Mouse (Mus musculus): ENCODE results near the gene Crebl2. TPM values are rescaled to one million over a fixed set of nuclear protein-coding genes. Genes with fewer than 3 reads are reported as not detected.

The Crebl2 gene
- total and polyA plus RNA-seq, 2 experiments from 2014 or later: 2.0 to 14.5 TPM

GRCm38 (mm10) chr6:134847550-134847949 is 17.6 kb downstream of the Crebl2 start:
- no peaks in the 10 kb centered on the region for H3K27me3 ChIP-seq (ENCODE audit: control insufficient read depth, insufficient read depth, low read length)
- 94% methylated on average over 4 of the region's 4 CpGs for WGBS
- no peak overlapping the region for H3K9ac ChIP-seq (replicated peaks; ENCODE audit: low read depth, low read length)
- no peak overlapping the region for H3K27ac ChIP-seq (ENCODE audit: low read depth)
- no peaks in the 10 kb centered on the region for H3K4me1 ChIP-seq (ENCODE audit: control insufficient read depth, insufficient read depth)
- TF ChIP-seq EP300 (IDR thresholded peaks at IDR 0.05; ENCODE audit: low read depth) (no peak), CTCF (IDR thresholded peaks at IDR 0.05; ENCODE audit: low read depth) (no peak)
- ATAC-seq (ENCODE audit: insufficient read depth, low read depth) (no peak), DNase-seq (ENCODE audit: low spot score) (no peak)
- no peak overlapping the region for H3K4me3 ChIP-seq (ENCODE audit: low read depth, low read length)
- no peak overlapping the region for H3K4me2 ChIP-seq (ENCODE audit: low read depth, low read length)
- H3K9me3 ChIP-seq (replicated peaks; ENCODE audit: control insufficient read depth, low read length): no peaks in the 10 kb centered on the region
- peaks cover 23% of the 10 kb centered on the region for H3K36me3 ChIP-seq (replicated peaks; ENCODE audit: control insufficient read depth, insufficient read depth, low read length)

GRCm38 (mm10) chr6:134848197-134848890 is 18.4 kb downstream of the Crebl2 start:
- Histone ChIP-seq H3K4me2 (ENCODE audit: low read depth, low read length) (no peak overlapping the region), H3K27me3 (ENCODE audit: control insufficient read depth, insufficient read depth, low read length) (no peaks in the 10 kb centered on the region), H3K9ac (replicated peaks; ENCODE audit: low read depth, low read length) (no peak overlapping the region), H3K27ac (ENCODE audit: low read depth) (no peak overlapping the region), H3K36me3 (replicated peaks; ENCODE audit: control insufficient read depth, insufficient read depth, low read length) (peaks cover 31% of the 10 kb centered on the region), H3K9me3 (replicated peaks; ENCODE audit: control insufficient read depth, low read length) (no peaks in the 10 kb centered on the region), H3K4me1 (ENCODE audit: control insufficient read depth, insufficient read depth) (no peaks in the 10 kb centered on the region), H3K4me3 (ENCODE audit: low read depth, low read length) (no peak overlapping the region)
- 88% methylated on average over 5 of the region's 5 CpGs for WGBS
- TF ChIP-seq EP300 (IDR thresholded peaks at IDR 0.05; ENCODE audit: low read depth) (no peak), CTCF (IDR thresholded peaks at IDR 0.05; ENCODE audit: low read depth) (peak; percentile 32; the same call in 1 of the 2 replicates)
- DNase-seq (ENCODE audit: low spot score) (no peak), ATAC-seq (ENCODE audit: insufficient read depth, low read depth) (no peak)

- no peak overlapping the region for H3K27ac ChIP-seq (ENCODE audit: low read depth)
- peaks cover 34% of the 10 kb centered on the region for H3K36me3 ChIP-seq (replicated peaks; ENCODE audit: control insufficient read depth, insufficient read depth, low read length)
- TF ChIP-seq EP300 (IDR thresholded peaks at IDR 0.05; ENCODE audit: low read depth): no peak
- no peak for TF ChIP-seq CTCF (IDR thresholded peaks at IDR 0.05; ENCODE audit: low read depth)
- DNase-seq (ENCODE audit: low spot score): no peak
- no peaks in the 10 kb centered on the region for H3K4me1 ChIP-seq (ENCODE audit: control insufficient read depth, insufficient read depth)
- 73% methylated on average over 2 of the region's 2 CpGs for WGBS
- ATAC-seq (ENCODE audit: insufficient read depth, low read depth): no peak
- no peak overlapping the region for H3K9ac ChIP-seq (replicated peaks; ENCODE audit: low read depth, low read length)
- H3K4me2 ChIP-seq (ENCODE audit: low read depth, low read length): no peak overlapping the region
- H3K9me3 ChIP-seq (replicated peaks; ENCODE audit: control insufficient read depth, low read length): no peaks in the 10 kb centered on the region
- H3K27me3 ChIP-seq (ENCODE audit: control insufficient read depth, insufficient read depth, low read length): no peaks in the 10 kb centered on the region
- no peak overlapping the region for H3K4me3 ChIP-seq (ENCODE audit: low read depth, low read length)
Observed at GRCm38 (mm10) chr6:134849461-134849860, 19.5 kb downstream of the Crebl2 start.

- H3K4me1 ChIP-seq (ENCODE audit: control insufficient read depth, insufficient read depth): no peaks in the 10 kb centered on the region
- H3K36me3 ChIP-seq (replicated peaks; ENCODE audit: control insufficient read depth, insufficient read depth, low read length): peaks cover 34% of the 10 kb centered on the region
- TF ChIP-seq EP300 (IDR thresholded peaks at IDR 0.05; ENCODE audit: low read depth): no peak
- no peak for TF ChIP-seq CTCF (IDR thresholded peaks at IDR 0.05; ENCODE audit: low read depth)
- 60% methylated on average over 3 of the region's 3 CpGs for WGBS
- H3K27ac ChIP-seq (ENCODE audit: low read depth): no peak overlapping the region
- no peak overlapping the region for H3K4me3 ChIP-seq (ENCODE audit: low read depth, low read length)
- DNase-seq (ENCODE audit: low spot score) (no peak), ATAC-seq (ENCODE audit: insufficient read depth, low read depth) (no peak)
- H3K9ac ChIP-seq (replicated peaks; ENCODE audit: low read depth, low read length): no peak overlapping the region
- H3K4me2 ChIP-seq (ENCODE audit: low read depth, low read length): no peak overlapping the region
- H3K9me3 ChIP-seq (replicated peaks; ENCODE audit: control insufficient read depth, low read length): no peaks in the 10 kb centered on the region
- no peaks in the 10 kb centered on the region for H3K27me3 ChIP-seq (ENCODE audit: control insufficient read depth, insufficient read depth, low read length)
Observed at GRCm38 (mm10) chr6:134849985-134850384, 20.0 kb downstream of the Crebl2 start.

- Histone ChIP-seq H3K9ac (replicated peaks; ENCODE audit: low read depth, low read length) (no peak overlapping the region), H3K9me3 (replicated peaks; ENCODE audit: control insufficient read depth, low read length) (no peaks in the 10 kb centered on the region), H3K4me1 (ENCODE audit: control insufficient read depth, insufficient read depth) (no peaks in the 10 kb centered on the region), H3K27me3 (ENCODE audit: control insufficient read depth, insufficient read depth, low read length) (no peaks in the 10 kb centered on the region), H3K27ac (ENCODE audit: low read depth) (no peak overlapping the region), H3K36me3 (replicated peaks; ENCODE audit: control insufficient read depth, insufficient read depth, low read length) (peaks cover 31% of the 10 kb centered on the region), H3K4me2 (ENCODE audit: low read depth, low read length) (no peak overlapping the region), H3K4me3 (ENCODE audit: low read depth, low read length) (no peak overlapping the region)
- DNase-seq (ENCODE audit: low spot score) (no peak), ATAC-seq (ENCODE audit: insufficient read depth, low read depth) (no peak)
- TF ChIP-seq EP300 (IDR thresholded peaks at IDR 0.05; ENCODE audit: low read depth) (no peak), CTCF (IDR thresholded peaks at IDR 0.05; ENCODE audit: low read depth) (no peak)
- 89% methylated on average over 5 of the region's 5 CpGs for WGBS
Observed at GRCm38 (mm10) chr6:134854782-134855181, 24.8 kb downstream of the Crebl2 start.

GRCm38 (mm10) chr6:134855926-134856325 is 26.0 kb downstream of the Crebl2 start:
- no peaks in the 10 kb centered on the region for H3K9me3 ChIP-seq (replicated peaks; ENCODE audit: control insufficient read depth, low read length)
- TF ChIP-seq CTCF (IDR thresholded peaks at IDR 0.05; ENCODE audit: low read depth) (no peak), EP300 (IDR thresholded peaks at IDR 0.05; ENCODE audit: low read depth) (no peak)
- DNase-seq (ENCODE audit: low spot score) (no peak), ATAC-seq (ENCODE audit: insufficient read depth, low read depth) (no peak)
- H3K27ac ChIP-seq (ENCODE audit: low read depth): no peak overlapping the region
- 86% methylated on average over 16 of the region's 16 CpGs for WGBS
- H3K9ac ChIP-seq (replicated peaks; ENCODE audit: low read depth, low read length): no peak overlapping the region
- no peaks in the 10 kb centered on the region for H3K4me1 ChIP-seq (ENCODE audit: control insufficient read depth, insufficient read depth)
- H3K4me2 ChIP-seq (ENCODE audit: low read depth, low read length): no peak overlapping the region
- no peak overlapping the region for H3K4me3 ChIP-seq (ENCODE audit: low read depth, low read length)
- no peaks in the 10 kb centered on the region for H3K27me3 ChIP-seq (ENCODE audit: control insufficient read depth, insufficient read depth, low read length)
- H3K36me3 ChIP-seq (replicated peaks; ENCODE audit: control insufficient read depth, insufficient read depth, low read length): peaks cover 27% of the 10 kb centered on the region
